Mouse (Mus musculus) CH12.LX (cell line): ENCODE measurements at regions not wholly inside any gene's neighbourhood (a gene's known extent, or its start where the extent isn't known, plus 50 kb on each side); places are given as distances from the start of the nearest gene placed in this dataset.

Experiments
- DNase-seq: peaks from one replicate; pipeline ENCODE4 v3.0.0-alpha.2; 2013; ENCODE audit errors: extremely low read depth
- H3K27ac ChIP-seq: 2 replicates; pipeline ENCODE4 v1.5.1; 2012; ENCODE audit warnings: low read depth, mild to moderate bottlenecking, control low read depth, moderate library complexity; ENCODE audit not compliant: insufficient read depth
- H3K27me3 ChIP-seq: replicated peaks from 2 replicates; pipeline ENCODE3; 2012; ENCODE audit warnings: inconsistent platforms
- H3K36me3 ChIP-seq, 2 experiments: replicated peaks in 1 of 2; 2 replicates each; pipeline versions ENCODE3 to v1.6.1; 2012; ENCODE audit warnings: inconsistent platforms in 1 of 2, low read length in 1 of 2, mild to moderate bottlenecking in 1 of 2, mixed read lengths in 1 of 2, moderate library complexity in 1 of 2; ENCODE audit not compliant: control insufficient read depth in 1 of 2, insufficient read depth in 1 of 2
- H3K4me1 ChIP-seq, 2 experiments: 2 replicates each; pipeline ENCODE4 v1.6.1; 2012; ENCODE audit warnings: inconsistent platforms in 1 of 2, moderate library complexity in 1 of 2; ENCODE audit not compliant: insufficient read depth in 2 of 2, control insufficient read depth in 1 of 2
- H3K4me2 ChIP-seq: 2 replicates; pipeline ENCODE4 v1.6.1; 2012; ENCODE audit warnings: low read depth, mild to moderate bottlenecking, control low read depth; ENCODE audit not compliant: poor library complexity, insufficient read depth, severe bottlenecking
- H3K4me3 ChIP-seq, 3 experiments: fragments of 150-350 bp in 1 of 3; sonication (generic) in 1 of 3; replicated peaks in 1 of 3; 2 replicates each; pipeline versions ENCODE3 to v1.5.1; 2011 to 2012; ENCODE audit warnings: low read depth in 2 of 3, low read length in 2 of 3, mild to moderate bottlenecking in 2 of 3, moderate library complexity in 2 of 3, control low read depth in 1 of 3, improper control_type of control experiment in 1 of 3, inconsistent platforms in 1 of 3, mixed read lengths in 1 of 3; ENCODE audit not compliant: poor library complexity in 1 of 3
- H3K79me2 ChIP-seq: replicated peaks from 2 replicates; pipeline ENCODE4 v1.6.1; 2012; ENCODE audit warnings: mild to moderate bottlenecking, moderate library complexity; ENCODE audit not compliant: control insufficient read depth, poor library complexity, insufficient read depth, severe bottlenecking; ENCODE audit errors: extremely low read depth
- H3K9ac ChIP-seq: 2 replicates; pipeline ENCODE4 v1.6.1; 2012; ENCODE audit warnings: low read depth, mild to moderate bottlenecking, control low read depth, moderate library complexity; ENCODE audit not compliant: insufficient read depth
- H3K9me3 ChIP-seq: replicated peaks from 2 replicates; pipeline ENCODE3; 2012; ENCODE audit warnings: low read length, inconsistent platforms, mixed read lengths
- BHLHE40 ChIP-seq: IDR thresholded peaks from 2 replicates; pipeline ENCODE4 v1.6.1; 2011; ENCODE audit warnings: mild to moderate bottlenecking, low read depth, low read length, improper control_type of control experiment
- CTCF ChIP-seq, 2 experiments: IDR thresholded peaks in 1 of 2; conservative IDR thresholded peaks in 1 of 2; 2 replicates each; pipeline ENCODE4 v1.5.1; 2011 to 2012; ENCODE audit warnings: low read depth in 2 of 2, low read length in 2 of 2, improper control_type of control experiment in 1 of 2, inconsistent platforms in 1 of 2, mild to moderate bottlenecking in 1 of 2, moderate library complexity in 1 of 2
- ELF1 ChIP-seq: IDR thresholded peaks from 2 replicates; pipeline ENCODE4 v1.6.1; 2014; ENCODE audit warnings: low read depth, mild to moderate bottlenecking, inconsistent platforms, low read length, improper control_type of control experiment
- EP300 ChIP-seq: IDR thresholded peaks from 2 replicates; pipeline ENCODE4 v1.6.1; 2011; ENCODE audit warnings: low read length, improper control_type of control experiment
- GABPA ChIP-seq: IDR thresholded peaks from 2 replicates; pipeline ENCODE4 v1.6.1; 2012; ENCODE audit warnings: low read depth, low read length, improper control_type of control experiment, inconsistent platforms; ENCODE audit not compliant: insufficient replicate concordance
- HCFC1 ChIP-seq: IDR thresholded peaks from 2 replicates; pipeline ENCODE4 v1.6.1; 2012; ENCODE audit warnings: low read depth, mild to moderate bottlenecking, inconsistent platforms, low read length, improper control_type of control experiment
- JUN ChIP-seq: IDR thresholded peaks from 2 replicates; pipeline ENCODE4 v1.6.1; 2011; ENCODE audit warnings: low read depth, mild to moderate bottlenecking, low read length, improper control_type of control experiment, moderate library complexity; ENCODE audit not compliant: insufficient read depth
- JUND ChIP-seq: conservative IDR thresholded peaks from 2 replicates; pipeline ENCODE4 v1.6.1; 2011; ENCODE audit warnings: low read depth, low read length, improper control_type of control experiment
- KAT2A ChIP-seq: IDR thresholded peaks from 2 replicates; pipeline ENCODE4 v1.6.1; 2012; ENCODE audit warnings: low read length, improper control_type of control experiment, inconsistent platforms; ENCODE audit not compliant: insufficient replicate concordance
- MAX ChIP-seq: IDR thresholded peaks from 2 replicates; pipeline ENCODE4 v1.6.1; 2011; ENCODE audit warnings: low read length, improper control_type of control experiment
- MEF2A ChIP-seq: IDR thresholded peaks from 2 replicates; pipeline ENCODE4 v1.6.1; 2014; ENCODE audit warnings: low read depth, mild to moderate bottlenecking, inconsistent platforms, low read length, improper control_type of control experiment, borderline replicate concordance
- MXI1 ChIP-seq: IDR thresholded peaks from 2 replicates; pipeline ENCODE4 v1.6.1; 2011; ENCODE audit warnings: mild to moderate bottlenecking, low read depth, low read length, improper control_type of control experiment
- MYC ChIP-seq: IDR thresholded peaks from 2 replicates; pipeline ENCODE4 v1.6.1; 2011; ENCODE audit warnings: low read depth, mild to moderate bottlenecking, improper control_type of control experiment, low read length
- PAX5 ChIP-seq: IDR thresholded peaks from 2 replicates; pipeline ENCODE4 v1.6.1; 2012; ENCODE audit warnings: low read length, inconsistent platforms, mixed read lengths
- POLR2AphosphoS2 ChIP-seq: IDR thresholded peaks from 2 replicates; pipeline ENCODE4 v1.6.1; 2011; ENCODE audit warnings: low read depth, low read length, improper control_type of control experiment
- RCOR1 ChIP-seq: conservative IDR thresholded peaks from 2 replicates; pipeline ENCODE4 v1.6.1; 2012; ENCODE audit warnings: low read depth, mild to moderate bottlenecking, inconsistent platforms, low read length, improper control_type of control experiment
- USF1 ChIP-seq: IDR thresholded peaks from 2 replicates; pipeline ENCODE4 v1.6.1; 2014; ENCODE audit warnings: low read depth, mild to moderate bottlenecking, inconsistent platforms, low read length, improper control_type of control experiment
- ZC3H11A ChIP-seq: IDR thresholded peaks from 2 replicates; pipeline ENCODE4 v1.6.1; 2012; ENCODE audit warnings: low read depth, mild to moderate bottlenecking, inconsistent platforms, low read length, improper control_type of control experiment
- ZMIZ1 ChIP-seq: IDR thresholded peaks from 2 replicates; pipeline ENCODE4 v1.6.1; 2012; ENCODE audit warnings: low read depth, mild to moderate bottlenecking, inconsistent platforms, low read length, improper control_type of control experiment
- ZNF384 ChIP-seq: IDR thresholded peaks from 2 replicates; pipeline ENCODE4 v1.6.1; 2012; ENCODE audit warnings: low read depth, low read length, improper control_type of control experiment, inconsistent platforms
- dilution Hi-C: fragments of 300-500 bp; cut with MboI; formaldehyde crosslinking; loops from 2 replicates; pipeline ENCODE4 v1.14.3; 2020; ENCODE audit warnings: low sequenced_read_pairs; ENCODE audit not compliant: extremely low pct_unique_long_range_greater_than_20kb, extremely low pct_ligation_motif_present
- in situ Hi-C: fragments of 300-500 bp; cut with MboI; formaldehyde crosslinking; loops from 3 replicates; pipeline ENCODE4 v1.14.3; 2019; ENCODE audit warnings: low sequenced_read_pairs, low pct_ligation_motif_present, low pct_unique_long_range_greater_than_20kb, mixed read lengths

DNA sequence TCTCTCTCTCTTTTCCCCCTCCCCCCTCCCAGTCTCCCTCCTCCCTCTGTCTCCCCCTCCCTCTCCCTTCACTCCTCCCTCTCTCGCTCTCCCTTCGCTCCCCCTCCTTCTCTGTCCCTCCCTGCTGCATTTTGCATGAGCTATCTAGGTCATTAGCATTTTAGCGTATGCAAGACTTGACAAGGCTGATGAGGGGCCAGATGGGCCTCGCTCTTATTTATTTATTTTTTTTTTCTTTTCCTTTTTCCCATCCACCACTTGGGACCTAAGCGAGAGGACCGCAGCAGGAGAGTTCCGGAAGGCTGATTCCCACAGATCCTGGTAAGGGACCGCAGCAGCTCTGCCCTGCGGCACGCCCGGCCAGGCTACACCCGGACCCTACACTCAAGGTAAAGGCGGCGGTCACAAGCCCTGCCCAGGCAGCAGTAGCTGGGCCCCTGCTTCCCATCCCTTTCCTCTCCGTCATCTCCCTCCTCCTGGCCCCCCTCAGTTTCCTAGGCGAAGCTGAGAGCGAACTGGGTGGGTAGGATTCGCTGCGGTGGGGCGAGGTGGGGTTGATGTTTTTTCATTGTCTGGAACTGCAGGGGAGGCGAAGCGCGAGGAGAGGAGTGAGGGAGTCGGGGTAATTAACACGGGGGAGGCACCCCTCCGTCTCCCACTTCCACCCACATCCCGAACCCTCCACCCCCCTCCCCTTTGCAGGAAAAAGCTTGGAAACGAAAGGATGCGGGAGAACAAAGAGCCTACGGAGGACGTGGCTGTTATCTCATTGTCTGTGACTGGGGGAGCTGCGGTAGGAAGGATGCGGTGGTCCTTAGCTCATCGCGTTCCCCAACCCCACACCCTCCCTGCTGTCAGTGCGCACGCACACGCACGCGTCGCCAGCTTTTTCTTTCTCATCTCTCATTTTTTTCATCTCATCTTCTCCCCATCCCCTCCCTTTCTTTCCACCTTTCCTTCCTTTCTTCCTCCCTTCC lies 485.8 kb downstream of the Prss52 start:
- Histone ChIP-seq H3K79me2 (no peaks in the 10 kb centered on the region), H3K4me1 (no peaks in the 10 kb centered on the region), H3K27me3 (peaks cover 17% of the 10 kb centered on the region), H3K9me3 (peaks cover 5% of the 10 kb centered on the region), H3K9ac (no peak overlapping the region), H3K4me2 (no peak overlapping the region), H3K27ac (no peak overlapping the region), H3K4me3 (no peak overlapping the region), H3K36me3 (no peaks in the 10 kb centered on the region)
- no peak for DNase-seq
- dilution Hi-C loops (no loop called here), in situ Hi-C loops (no loop called here)
- no peak for TF ChIP-seq MAX
- TF ChIP-seq USF1 = no peak
- TF ChIP-seq HCFC1 = no peak
- no peak for TF ChIP-seq ELF1
- no peak for TF ChIP-seq ZC3H11A
- TF ChIP-seq ZMIZ1 = no peak
- TF ChIP-seq GABPA = no peak
- TF ChIP-seq POLR2AphosphoS2 = no peak
- TF ChIP-seq JUND = no peak
- TF ChIP-seq PAX5 = no peak
- no peak for TF ChIP-seq CTCF (conservative IDR thresholded peaks at IDR 0.05 in 1 of 2, IDR thresholded peaks at IDR 0.05 in 1 of 2; ENCODE audit: low read depth in 2 of 2, low read length in 2 of 2)
- no peak for TF ChIP-seq ZNF384
- TF ChIP-seq JUN = no peak

GRCm38 (mm10) chr14:64590611-64591010 lies 486.5 kb downstream of the Prss52 start:
- H3K9me3 ChIP-seq = peaks cover 5% of the 10 kb centered on the region
- DNase-seq = no peak
- no peak for TF ChIP-seq ELF1
- no peak for TF ChIP-seq MEF2A
- no peak for TF ChIP-seq BHLHE40
- TF ChIP-seq KAT2A = no peak
- no peak for TF ChIP-seq USF1
- TF ChIP-seq JUND = no peak
- TF ChIP-seq EP300 = no peak
- no peak for TF ChIP-seq ZMIZ1
- TF ChIP-seq ZC3H11A = no peak
- TF ChIP-seq RCOR1 = no peak
- TF ChIP-seq MXI1 = no peak
- TF ChIP-seq ZNF384 = no peak
- TF ChIP-seq JUN = no peak
- no peak for TF ChIP-seq MYC
- TF ChIP-seq GABPA = no peak
- H3K36me3 ChIP-seq = no peaks in the 10 kb centered on the region
- H3K4me2 ChIP-seq = no peak overlapping the region
- in situ Hi-C loops (no loop called here), dilution Hi-C loops (no loop called here)
- H3K27ac ChIP-seq = no peak overlapping the region
- peaks cover 14% of the 10 kb centered on the region for H3K27me3 ChIP-seq
- H3K4me3 ChIP-seq = no peak overlapping the region
- no peak overlapping the region for H3K9ac ChIP-seq
- no peaks in the 10 kb centered on the region for H3K4me1 ChIP-seq
- no peaks in the 10 kb centered on the region for H3K79me2 ChIP-seq
